Mouse (Mus musculus) stomach, postnatal 0 days (tissue): ENCODE results near the gene Mical1.

Source experiments
- CTCF ChIP-seq: IDR thresholded peaks from 2 replicates; pipeline ENCODE4 v1.5.1; 2016; ENCODE audit warnings: antibody characterized with exemption, low read depth, mild to moderate bottlenecking, moderate library complexity
- EP300 ChIP-seq: optimal IDR thresholded peaks from 2 replicates; pipeline ENCODE3; 2016; ENCODE audit warnings: antibody characterized with exemption

- TF ChIP-seq CTCF (no peak), EP300 (no peak)
These were observed at the start of gene Mical1 for GRCm38 (mm10) chr10:41476171-41477017.
